Mouse (Mus musculus) WW6 (cell line): ENCODE data around the gene Ube4a.

ENCODE experiments used
- DNase-seq: peaks from one replicate; pipeline ENCODE4 v3.0.0-alpha.2; 2013; ENCODE audit warnings: low read depth, low spot score

Ube4a gene

GRCm38 (mm10) chr9:44900402-44900801 lies 65.0 kb downstream of the Ube4a start:
- no peak for DNase-seq

DNA sequence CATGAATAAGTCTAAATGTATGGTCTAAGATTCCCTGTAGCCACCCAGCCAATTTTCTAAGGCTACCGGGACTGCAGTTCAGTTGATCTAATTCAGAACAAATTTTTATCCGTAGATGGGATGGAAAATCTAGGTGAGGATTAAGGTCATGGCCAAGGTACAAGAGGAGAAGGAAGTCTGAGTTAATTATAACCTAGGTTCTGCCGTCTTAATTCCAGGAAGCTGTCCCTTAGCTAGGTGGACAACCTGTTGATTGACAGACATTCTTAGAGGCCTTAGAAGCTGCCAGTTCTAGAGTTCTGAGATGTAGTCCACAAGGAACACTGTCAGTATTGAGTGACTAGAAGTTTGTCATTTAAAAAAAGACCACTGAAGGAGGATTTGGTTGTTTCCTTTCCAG lies 65.7 kb downstream of the Ube4a start:
- DNase-seq, result no peak

DNA sequence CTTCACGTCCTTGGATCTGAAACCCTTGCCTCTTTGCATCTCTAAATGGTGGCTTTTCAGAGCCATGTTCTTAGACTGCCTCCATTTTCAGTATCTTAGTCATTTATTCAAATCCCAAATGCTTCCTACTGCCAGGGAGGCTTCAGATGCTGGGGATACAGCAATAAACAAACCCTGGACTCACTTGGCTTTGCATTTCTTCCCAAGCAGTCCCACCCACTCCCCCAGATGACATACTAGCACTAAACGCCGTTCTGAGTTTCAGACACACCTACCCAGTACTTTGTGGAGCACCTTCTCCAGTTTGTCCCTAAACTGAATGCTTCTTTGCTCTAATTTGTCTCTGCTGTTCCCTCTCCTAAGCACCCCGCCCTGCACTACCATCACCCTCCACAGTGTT lies 68.4 kb downstream of the Ube4a start:
- no peak for DNase-seq

GRCm38 (mm10) chr9:44892664-44893063 lies 72.7 kb downstream of the Ube4a start:
- DNase-seq, result no peak

GRCm38 (mm10) chr9:44891210-44891609 lies 74.2 kb downstream of the Ube4a start:
- no peak for DNase-seq

GRCm38 (mm10) chr9:44890122-44890521 lies 75.3 kb downstream of the Ube4a start:
- DNase-seq, result no peak

GRCm38 (mm10) chr9:44888114-44888624 lies 77.2 kb downstream of the Ube4a start:
- DNase-seq, result no peak

DNA sequence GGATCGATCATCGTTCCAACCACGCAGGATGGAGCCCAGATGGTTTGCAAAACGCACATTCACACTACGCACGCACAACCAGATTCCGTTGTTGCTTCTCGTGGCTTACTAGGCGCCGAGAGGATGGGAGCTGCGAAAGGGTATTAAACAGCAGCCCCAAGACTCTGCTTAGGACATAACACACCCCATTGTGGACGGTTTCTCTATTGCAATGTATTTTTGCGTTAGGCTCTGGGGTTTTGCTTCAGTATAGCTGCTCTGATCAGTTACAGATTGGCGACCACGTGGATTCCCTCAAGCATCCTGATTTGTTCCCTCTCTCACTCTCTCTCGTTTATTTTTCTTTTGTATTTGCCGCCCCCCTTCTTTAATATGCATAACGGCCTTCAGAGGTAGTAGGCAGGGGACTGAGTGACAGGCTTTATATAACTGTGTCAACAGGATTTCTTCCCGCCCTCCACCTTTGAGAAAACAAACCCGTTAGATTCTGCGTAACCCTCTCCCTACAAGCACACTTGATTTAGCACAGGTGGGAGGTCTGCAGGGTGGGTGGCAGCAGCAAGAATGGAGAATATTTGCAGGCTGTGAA lies 82.3 kb downstream of the Ube4a start:
- DNase-seq, result no peak

GRCm38 (mm10) chr9:44882436-44882980 lies 82.9 kb downstream of the Ube4a start:
- DNase-seq, result peak; percentile 77

DNA sequence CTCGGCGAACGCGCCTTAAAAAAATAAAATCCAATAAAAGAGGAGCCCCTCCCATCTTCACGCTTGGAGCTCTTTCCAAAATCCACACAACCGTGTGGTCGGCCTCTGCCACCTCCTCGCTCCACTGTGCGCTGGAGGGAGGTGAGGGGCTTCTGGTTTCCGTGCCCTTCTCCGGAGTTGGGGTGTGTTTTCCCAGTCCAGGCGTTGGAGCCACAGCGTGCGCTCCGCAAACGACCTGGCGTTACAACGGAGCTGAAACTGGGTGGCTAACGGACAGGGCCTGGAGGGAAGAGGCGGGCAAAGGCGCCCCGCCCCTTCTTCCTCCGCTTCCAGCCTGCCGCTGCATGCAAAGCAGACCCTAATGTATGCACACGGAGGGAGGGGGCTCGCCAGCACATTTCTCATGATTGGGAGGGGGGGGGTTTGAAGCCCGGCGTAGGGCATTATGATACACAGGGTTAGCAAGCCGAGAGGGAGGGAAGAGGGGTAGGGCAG lies 83.4 kb downstream of the Ube4a start:
- peak; percentile 52 for DNase-seq

DNA sequence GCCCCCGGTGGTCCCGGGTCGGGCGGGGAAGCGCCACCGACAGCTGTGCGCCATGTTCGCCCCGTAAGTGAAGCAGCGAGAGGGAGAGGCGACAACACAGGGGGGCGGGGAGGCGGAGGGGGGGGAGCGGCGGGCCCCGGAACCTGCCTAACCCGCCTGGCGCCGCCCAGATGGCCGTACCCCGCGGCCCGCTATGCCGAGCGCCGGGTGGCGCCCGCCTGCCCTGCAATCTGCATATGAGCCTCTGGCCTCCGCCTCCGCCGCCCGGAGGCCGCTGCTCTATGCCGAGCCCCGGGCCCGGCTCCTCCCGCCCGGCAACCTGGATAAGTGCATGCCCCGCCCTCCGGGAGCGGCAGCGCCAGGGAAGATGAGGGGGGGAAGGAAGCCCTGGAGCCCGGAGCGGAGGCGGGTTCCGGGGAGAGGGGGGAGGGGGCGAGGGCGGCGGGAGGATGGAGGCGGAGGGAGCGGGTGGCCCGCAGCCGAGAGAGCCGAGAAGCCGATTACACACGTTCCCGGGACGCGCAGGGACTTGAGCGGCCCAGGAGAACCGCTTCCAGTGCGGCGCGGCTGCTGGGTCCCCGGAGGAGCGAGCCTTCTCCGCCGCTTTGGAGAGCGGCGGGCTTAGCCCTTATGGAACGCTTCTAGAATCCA lies 84.1 kb downstream of the Ube4a start, which contains the start of gene Kmt2a:
Gene Kmt2a, minus strand, starts transcription at position 76 of the 651 bp plus-strand sequence.
- peak; percentile 92 for DNase-seq

- no peak for DNase-seq
These were observed 84.9 kb downstream of the Ube4a start for GRCm38 (mm10) chr9:44880309-44881081.

DNA sequence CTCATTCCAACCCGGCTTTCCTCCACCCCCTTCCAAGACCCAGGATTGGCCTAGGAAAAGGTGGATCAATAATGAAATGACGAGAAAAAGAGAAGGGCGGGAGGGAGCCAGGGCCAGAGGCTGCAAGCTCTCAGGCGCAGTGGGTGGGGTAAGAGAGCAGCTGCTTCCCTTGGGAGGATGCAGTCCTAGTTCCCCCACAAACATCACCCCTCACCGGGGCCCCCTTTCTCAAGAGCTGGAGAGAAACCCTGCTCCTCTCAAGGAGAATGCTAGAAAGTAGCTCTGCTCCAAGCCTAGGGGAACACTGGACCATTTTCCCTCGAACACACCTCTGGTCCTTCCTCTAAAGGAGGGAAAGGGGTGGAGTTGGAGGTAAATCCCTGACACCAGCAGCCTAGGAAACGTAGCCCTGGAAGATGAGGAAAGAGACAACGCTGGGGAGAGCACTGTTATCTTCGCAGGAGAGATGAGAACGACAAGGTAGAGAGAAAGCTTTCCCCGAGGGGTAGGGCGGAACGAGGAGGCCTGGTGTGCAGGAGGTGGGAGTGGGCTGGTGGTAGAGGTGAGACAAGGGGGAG lies 85.6 kb downstream of the Ube4a start:
- DNase-seq, result no peak

DNA sequence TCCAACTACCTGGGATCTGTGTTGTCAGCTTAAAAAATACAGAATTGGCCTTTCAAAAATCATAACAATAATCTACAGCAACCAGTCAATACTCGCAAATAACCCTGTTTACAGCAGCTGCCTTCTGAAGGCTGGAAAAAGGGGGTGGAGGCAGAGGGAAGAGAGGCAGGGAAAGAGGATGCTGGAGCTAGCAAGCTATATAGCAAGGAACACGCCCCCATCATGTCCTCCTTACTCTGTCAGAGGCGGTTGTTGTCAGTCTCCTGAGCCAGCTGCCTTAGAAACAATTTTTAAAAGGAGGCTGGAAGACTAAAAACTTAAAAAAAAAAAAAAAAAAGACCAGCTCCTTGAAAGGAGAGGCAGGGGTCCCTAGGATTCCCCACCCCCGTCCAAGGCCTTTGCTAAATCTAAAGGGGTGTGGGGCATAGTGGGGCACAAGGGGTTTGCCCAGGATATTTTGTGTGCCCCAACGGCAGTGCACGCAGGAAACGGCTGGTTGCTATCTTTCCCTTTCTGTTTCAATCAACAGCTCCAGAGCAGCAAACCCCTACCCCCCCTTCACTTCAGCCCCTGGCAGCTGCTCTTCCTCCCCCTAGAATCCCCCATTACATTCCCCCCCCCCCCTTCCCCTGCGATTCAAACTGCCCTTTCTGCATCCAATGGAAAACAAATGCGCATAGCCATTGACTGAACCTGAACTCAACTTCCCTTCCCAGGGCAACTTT lies 86.5 kb downstream of the Ube4a start:
- DNase-seq, result no peak

GRCm38 (mm10) chr9:44877686-44878085 lies 87.7 kb downstream of the Ube4a start:
- no peak for DNase-seq

DNA sequence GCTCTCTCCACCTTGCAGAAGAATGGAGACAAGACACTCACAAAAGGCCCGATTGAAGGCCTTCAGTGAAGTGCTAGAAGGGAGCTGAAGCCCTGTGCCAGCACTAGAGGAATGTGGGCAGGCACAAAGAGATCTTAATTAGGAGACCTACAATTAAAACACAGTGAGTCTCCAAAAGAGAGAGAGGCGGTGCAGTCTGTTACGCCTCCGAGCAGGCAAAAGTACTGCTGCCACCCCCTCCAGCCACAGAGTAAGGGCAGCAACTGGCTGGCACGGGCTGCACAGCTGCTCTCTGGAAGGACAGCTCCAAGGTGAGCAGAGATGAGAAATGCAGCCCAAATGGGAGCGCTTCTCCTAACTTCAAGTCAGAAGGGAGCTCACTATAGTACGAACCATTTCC lies 89.9 kb downstream of the Ube4a start:
- no peak for DNase-seq

- no peak for DNase-seq
These were observed 91.2 kb downstream of the Ube4a start for GRCm38 (mm10) chr9:44874198-44874597.

DNA sequence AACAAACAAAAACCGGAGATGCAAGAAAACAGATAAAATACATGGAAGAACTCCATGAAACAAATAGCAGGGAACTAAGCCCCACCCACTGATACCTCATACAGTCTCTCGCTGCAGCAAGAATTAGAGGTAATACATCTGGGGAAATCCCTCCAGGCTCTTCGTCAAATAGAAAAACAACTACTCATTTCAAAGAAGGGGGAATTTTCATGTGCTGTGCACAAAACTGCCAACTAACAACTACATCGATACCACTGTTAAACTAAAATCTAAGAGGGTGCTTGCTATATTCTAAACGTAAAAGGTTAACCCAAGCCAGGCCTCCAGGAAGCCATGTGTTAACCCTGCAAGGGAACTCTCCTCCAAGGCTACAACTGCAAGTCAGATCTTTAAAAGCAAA lies 91.7 kb downstream of the Ube4a start:
- no peak for DNase-seq
